Mouse (Mus musculus): ENCODE measurements at regions not wholly inside any gene's neighbourhood (a gene's known extent, or its start where the extent isn't known, plus 50 kb on each side); places are given as distances from the start of the nearest gene placed in this dataset.

GRCm38 (mm10) chr5:82396632-82397234 lies 958.3 kb downstream of the Tecrl start:
- Histone ChIP-seq H3K79me2 (ENCODE audit: control insufficient read depth, insufficient read depth, low read length, poor library complexity) (no peaks in the 10 kb centered on the region), H3K9ac (ENCODE audit: control insufficient read depth, low read depth, low read length, poor library complexity, severe bottlenecking) (no peak overlapping the region), H3K27ac (ENCODE audit: control insufficient read depth, low read depth, low read length) (no peak overlapping the region), H3K27me3 (ENCODE audit: control insufficient read depth in 1 of 2, insufficient read depth in 2 of 2, low read length in 2 of 2) (no peaks in the 10 kb centered on the region), H3K4me3 (ENCODE audit: control insufficient read depth in 1 of 2, insufficient read depth in 1 of 2, low read depth in 2 of 2, low read length in 2 of 2) (no peak overlapping the region), H3K9me3 (replicated peaks; ENCODE audit: insufficient read depth, low read length) (no peaks in the 10 kb centered on the region), H3K36me3 (ENCODE audit: control insufficient read depth in 1 of 2, insufficient read depth in 2 of 2, low read length in 2 of 2) (no peaks in the 10 kb centered on the region), H3K4me1 (ENCODE audit: control insufficient read depth in 1 of 2, insufficient read depth in 2 of 2, low read length in 2 of 2) (no peaks in the 10 kb centered on the region)
- DNase-seq (ENCODE audit: low read depth, low spot score) = no peak
- TF ChIP-seq TBP (IDR thresholded peaks at IDR 0.05; ENCODE audit: low read depth, low read length) (no peak), RCOR1 (IDR thresholded peaks at IDR 0.05; ENCODE audit: low read depth, low read length) (no peak), UBTF (IDR thresholded peaks at IDR 0.05; ENCODE audit: borderline replicate concordance, insufficient read depth, low read depth, low read length) (no peak)

- Histone ChIP-seq H3K79me2 (ENCODE audit: control insufficient read depth, insufficient read depth, low read length, poor library complexity) (no peaks in the 10 kb centered on the region), H3K27me3 (ENCODE audit: control insufficient read depth in 1 of 2, insufficient read depth in 2 of 2, low read length in 2 of 2) (no peaks in the 10 kb centered on the region), H3K36me3 (ENCODE audit: control insufficient read depth in 1 of 2, insufficient read depth in 2 of 2, low read length in 2 of 2) (no peaks in the 10 kb centered on the region), H3K4me3 (ENCODE audit: control insufficient read depth in 1 of 2, insufficient read depth in 1 of 2, low read depth in 2 of 2, low read length in 2 of 2) (no peak overlapping the region), H3K4me1 (ENCODE audit: control insufficient read depth in 1 of 2, insufficient read depth in 2 of 2, low read length in 2 of 2) (no peaks in the 10 kb centered on the region), H3K9me3 (replicated peaks; ENCODE audit: insufficient read depth, low read length) (no peaks in the 10 kb centered on the region), H3K27ac (ENCODE audit: control insufficient read depth, low read depth, low read length) (no peak overlapping the region), H3K9ac (ENCODE audit: control insufficient read depth, low read depth, low read length, poor library complexity, severe bottlenecking) (no peak overlapping the region)
- TF ChIP-seq GABPA (IDR thresholded peaks at IDR 0.05; ENCODE audit: low read depth, low read length) (no peak), ZC3H11A (IDR thresholded peaks at IDR 0.05; ENCODE audit: low read depth, low read length) (no peak), USF2 (IDR thresholded peaks at IDR 0.05; ENCODE audit: borderline replicate concordance in 1 of 2, insufficient read depth in 1 of 2, low read depth in 1 of 2, low read length in 2 of 2) (no peak), GATA1 (IDR thresholded peaks at IDR 0.05; ENCODE audit: low read depth, low read length) (no peak), RCOR1 (IDR thresholded peaks at IDR 0.05; ENCODE audit: low read depth, low read length) (no peak), TCF12 (IDR thresholded peaks at IDR 0.05; ENCODE audit: low read depth, low read length) (no peak), NELFE (IDR thresholded peaks at IDR 0.05; ENCODE audit: low read depth, low read length) (no peak), POLR2AphosphoS5 (IDR thresholded peaks at IDR 0.05; ENCODE audit: borderline replicate concordance, low read depth, low read length) (no peak)
- no peak for DNase-seq (ENCODE audit: low read depth, low spot score)
Observed at GRCm38 (mm10) chr5:82361624-82362023, 993.4 kb downstream of the Tecrl start.

- H3K4me3 ChIP-seq (ENCODE audit: control insufficient read depth in 1 of 2, insufficient read depth in 1 of 2, low read depth in 2 of 2, low read length in 2 of 2) = no peak overlapping the region
- H3K27ac ChIP-seq (ENCODE audit: control insufficient read depth, low read depth, low read length) = no peak overlapping the region
- DNase-seq (ENCODE audit: low read depth, low spot score) = no peak
- H3K4me1 ChIP-seq (ENCODE audit: control insufficient read depth in 1 of 2, insufficient read depth in 2 of 2, low read length in 2 of 2) = no peaks in the 10 kb centered on the region
- no peak overlapping the region for H3K9ac ChIP-seq (ENCODE audit: control insufficient read depth, low read depth, low read length, poor library complexity, severe bottlenecking)
- no peaks in the 10 kb centered on the region for H3K9me3 ChIP-seq (replicated peaks; ENCODE audit: insufficient read depth, low read length)
- no peak for TF ChIP-seq TBP (IDR thresholded peaks at IDR 0.05; ENCODE audit: low read depth, low read length)
- TF ChIP-seq USF1 (IDR thresholded peaks at IDR 0.05; ENCODE audit: low read depth, low read length) = no peak
- TF ChIP-seq MXI1 (IDR thresholded peaks at IDR 0.05; ENCODE audit: low read depth, low read length) = no peak
- TF ChIP-seq MEF2A (IDR thresholded peaks at IDR 0.05; ENCODE audit: extremely low read depth, insufficient replicate concordance, low read depth, low read length, poor library complexity, severe bottlenecking) = no peak
- TF ChIP-seq GATA1 (IDR thresholded peaks at IDR 0.05; ENCODE audit: low read depth, low read length) = no peak
- no peak for TF ChIP-seq JUND (IDR thresholded peaks at IDR 0.05; ENCODE audit: low read depth, low read length)
- no peak for TF ChIP-seq ELF1 (IDR thresholded peaks at IDR 0.05; ENCODE audit: low read depth, low read length)
- no peak for TF ChIP-seq SMC3 (IDR thresholded peaks at IDR 0.05; ENCODE audit: low read depth, low read length)
- no peaks in the 10 kb centered on the region for H3K79me2 ChIP-seq (ENCODE audit: control insufficient read depth, insufficient read depth, low read length, poor library complexity)
- no peaks in the 10 kb centered on the region for H3K27me3 ChIP-seq (ENCODE audit: control insufficient read depth in 1 of 2, insufficient read depth in 2 of 2, low read length in 2 of 2)
- no peaks in the 10 kb centered on the region for H3K36me3 ChIP-seq (ENCODE audit: control insufficient read depth in 1 of 2, insufficient read depth in 2 of 2, low read length in 2 of 2)
Observed at GRCm38 (mm10) chr5:82356336-82356735, 998.7 kb downstream of the Tecrl start.
